Mouse (Mus musculus): ENCODE data around the gene G3bp2. TPM values are rescaled to one million over a fixed set of nuclear protein-coding genes. Genes with fewer than 3 reads are reported as not detected.

The G3bp2 gene
- polyA plus RNA-seq, 1 experiment from 2014 or later = 50.1 TPM

DNA sequence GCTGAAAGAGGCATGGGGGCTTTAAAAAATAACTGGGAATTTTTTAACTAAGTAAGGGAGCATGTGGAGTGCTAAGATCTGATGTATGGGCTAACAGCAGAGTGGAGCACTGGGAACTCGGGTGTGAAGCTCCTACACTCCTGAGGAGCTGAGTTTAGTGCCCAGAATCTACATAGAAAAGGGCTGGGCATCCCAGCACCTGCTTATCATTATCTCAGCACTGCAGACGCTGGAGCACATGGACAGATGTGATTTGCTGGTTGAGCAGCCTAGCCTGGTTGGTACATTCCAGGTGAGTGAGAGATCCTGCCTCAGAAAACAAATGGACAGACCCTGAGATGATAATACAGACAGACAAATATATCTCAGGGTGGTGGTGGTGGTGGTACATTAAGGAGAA is 73.7 kb downstream of the G3bp2 start:
- Histone ChIP-seq H3K9ac (no peak overlapping the region), H3K4me1 (replicated peaks) (0 out of 2 replicates have a peak, but pooled peaks cover 3% of the 10 kb centered on the region), H3K9me3 (replicated peaks) (no peaks in the 10 kb centered on the region), H3K36me3 (replicated peaks) (no peaks in the 10 kb centered on the region), H3K4me2 (no peak overlapping the region), H3K27ac (replicated peaks) (no peak overlapping the region), H3K4me3 (replicated peaks) (no peak overlapping the region), H3K27me3 (no peaks in the 10 kb centered on the region)
- 26% methylated on average over 2 of the region's 2 CpGs for WGBS (ENCODE audit: insufficient replicate concordance)
- ATAC-seq (ENCODE audit: insufficient read depth) = no peak

DNA sequence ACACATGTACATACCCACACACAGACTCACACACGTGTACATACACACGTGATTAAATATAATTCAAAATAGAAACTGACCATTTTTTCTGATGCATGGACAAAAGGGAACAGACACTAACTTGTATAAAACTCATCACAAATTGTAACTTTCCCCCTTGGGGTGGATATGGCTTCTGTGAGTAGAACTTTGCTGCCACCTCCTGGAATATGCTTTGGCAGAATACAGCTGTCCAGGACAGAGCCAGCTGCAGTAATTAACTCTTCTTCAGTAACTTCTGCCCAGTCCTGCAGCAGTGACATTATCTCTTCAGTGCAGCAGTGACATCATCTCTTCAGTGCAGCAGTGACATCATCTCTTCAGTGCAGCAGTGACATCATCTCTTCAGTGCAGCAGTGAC is 80.5 kb downstream of the G3bp2 start:
- Histone ChIP-seq H3K36me3 (replicated peaks) (no peaks in the 10 kb centered on the region), H3K9me3 (replicated peaks) (no peaks in the 10 kb centered on the region), H3K9ac (no peak overlapping the region), H3K4me3 (replicated peaks) (no peak overlapping the region), H3K4me2 (no peak overlapping the region), H3K4me1 (replicated peaks) (no peaks in the 10 kb centered on the region), H3K27ac (replicated peaks) (no peak overlapping the region), H3K27me3 (no peaks in the 10 kb centered on the region)
- WGBS (ENCODE audit: insufficient replicate concordance) = 31% methylated on average over 2 of the region's 2 CpGs
- no peak for ATAC-seq (ENCODE audit: insufficient read depth)

Other genes with a start within 250 kb of the G3bp2 start
- 32.0 and 34.1 TPM in 2 replicates for gene Rchy1, start 120.7 kb downstream of the G3bp2 start, polyA plus RNA-seq (2015; fragmentation: Nextera tagmentation; extraction: Ambion mirVana)
- not detected in 2 replicates for gene Odaph, start 96.2 kb downstream of the G3bp2 start, polyA plus RNA-seq (2015; fragmentation: Nextera tagmentation; extraction: Ambion mirVana)
- 0.29 and 0.37 TPM in 2 replicates for gene Cdkl2, start 39.8 kb downstream of the G3bp2 start, polyA plus RNA-seq (2015; fragmentation: Nextera tagmentation; extraction: Ambion mirVana)
- 20.2 and 20.4 TPM in 2 replicates for gene Uso1, start 54.2 kb upstream of the G3bp2 start, polyA plus RNA-seq (2015; fragmentation: Nextera tagmentation; extraction: Ambion mirVana)
- gene U90926, start 131.7 kb upstream of the G3bp2 start, polyA plus RNA-seq (2015; fragmentation: Nextera tagmentation; extraction: Ambion mirVana) = not detected in 2 replicates
- 0.05 and 0.06 TPM in 2 replicates for gene Ppef2, start 172.6 kb upstream of the G3bp2 start, polyA plus RNA-seq (2015; fragmentation: Nextera tagmentation; extraction: Ambion mirVana)
- 5.3 and 5.8 TPM in 2 replicates for gene Naaa, start 194.5 kb upstream of the G3bp2 start, polyA plus RNA-seq (2015; fragmentation: Nextera tagmentation; extraction: Ambion mirVana)
- 14.2 and 16.0 TPM in 2 replicates for gene Sdad1, start 226.8 kb upstream of the G3bp2 start, polyA plus RNA-seq (2015; fragmentation: Nextera tagmentation; extraction: Ambion mirVana)
- gene Cxcl9, start 244.4 kb upstream of the G3bp2 start, polyA plus RNA-seq (2015; fragmentation: Nextera tagmentation; extraction: Ambion mirVana) = not detected in 2 replicates
- gene Art3, start 248.1 kb upstream of the G3bp2 start, polyA plus RNA-seq (2015; fragmentation: Nextera tagmentation; extraction: Ambion mirVana) = 1.2 and 1.4 TPM in 2 replicates

All from liver, embryonic 15.5 days (tissue).